In genomic region chr6:131367101-131367500, GRCm38 (mm10) we compare ENCODE assay signal across 9 mouse cellular contexts. TPM values are rescaled to one million over a fixed set of nuclear protein-coding genes. Genes with fewer than 3 reads are reported as not detected.
DNase-seq lines count a peak whose midpoint lies in the region; ATAC-seq and TF ChIP-seq lines count a peak whose summit lies in the region.
"Had no signal": no experiment of that assay in that cellular context is flagged by ENCODE, and none has a peak within 500 bp of the region (broad histone marks: within the 10 kb centered on the region; RNA-seq: fewer than 3 reads in every experiment).

No protein-coding gene starts in this region.

- 40% methylated on average over 4 of the region's 4 CpGs for WGBS in liver, embryonic 14.5 days (ENCODE audit: insufficient replicate concordance)
- WGBS in liver, embryonic 11.5 days, result 58% methylated on average over 4 of the region's 4 CpGs
- 41% methylated on average over 4 of the region's 4 CpGs for WGBS in intestine, postnatal 0 days
- 48% methylated on average over 4 of the region's 4 CpGs for WGBS in midbrain, embryonic 14.5 days

- peak; percentile 39 for DNase-seq in embryo, embryonic 11 days
- DNase-seq in embryo, embryonic 10.5 days (ENCODE audit: low spot score), result no peak
- peak in 1 of 3 experiments; percentile 16 for DNase-seq in liver, embryonic 14.5 days (ENCODE audit: low read depth in 3 of 3, low spot score in 3 of 3)
- DNase-seq in liver, embryonic 11.5 days (ENCODE audit: low spot score), result no peak
- peak; percentile 65 for DNase-seq in midbrain, embryonic 14.5 days
- DNase-seq in gastrocnemius, adult 8-10 months (ENCODE audit: low spot score in 2 of 2), result no peak

- TF ChIP-seq CTCF in liver, embryonic 14.5 days (IDR thresholded peaks at IDR 0.05; ENCODE audit: low read depth), result peak; percentile 64
- TF ChIP-seq CTCF in intestine, postnatal 0 days (IDR thresholded peaks at IDR 0.05; ENCODE audit: low read depth), result peak; percentile 80

- H3K9me3 ChIP-seq in liver, embryonic 14.5 days (ENCODE audit: control insufficient read depth, low read length), result no peaks in the 10 kb centered on the region
- H3K9me3 ChIP-seq in liver, embryonic 11.5 days (ENCODE audit: control insufficient read depth, low read length), result no peaks in the 10 kb centered on the region
- H3K9me3 ChIP-seq in intestine, postnatal 0 days (ENCODE audit: control insufficient read depth), result no peaks in the 10 kb centered on the region
- H3K9me3 ChIP-seq in midbrain, embryonic 14.5 days (ENCODE audit: control insufficient read depth, low read length), result no peaks in the 10 kb centered on the region
- H3K9me3 ChIP-seq: midbrain, embryonic 12.5 days had no signal

- no peak overlapping the region for H3K27ac ChIP-seq in liver, embryonic 14.5 days
- H3K27ac ChIP-seq in liver, embryonic 11.5 days (ENCODE audit: low read depth, low read length), result no peak overlapping the region
- no peak overlapping the region for H3K27ac ChIP-seq in intestine, postnatal 0 days (ENCODE audit: low read depth, low read length)
- no peak overlapping the region for H3K27ac ChIP-seq in midbrain, embryonic 14.5 days (replicated peaks; ENCODE audit: low read depth, low read length)
- H3K27ac ChIP-seq: midbrain, embryonic 12.5 days had no signal

- no peak overlapping the region for H3K9ac ChIP-seq in liver, embryonic 14.5 days (replicated peaks)
- H3K9ac ChIP-seq in liver, embryonic 11.5 days (ENCODE audit: low read depth, low read length), result no peak overlapping the region
- H3K9ac ChIP-seq in intestine, postnatal 0 days (ENCODE audit: low read depth, low read length), result no peak overlapping the region
- H3K9ac ChIP-seq in midbrain, embryonic 14.5 days (replicated peaks; ENCODE audit: low read length), result no peak overlapping the region
- H3K9ac ChIP-seq: midbrain, embryonic 12.5 days had no signal

- H3K36me3 ChIP-seq in liver, embryonic 14.5 days (replicated peaks; ENCODE audit: control insufficient read depth, insufficient read depth, low read depth), result peaks cover 84% of the 10 kb centered on the region
- peaks cover 44% of the 10 kb centered on the region for H3K36me3 ChIP-seq in liver, embryonic 11.5 days (ENCODE audit: control insufficient read depth, insufficient read depth, low read length)
- H3K36me3 ChIP-seq in intestine, postnatal 0 days (ENCODE audit: control insufficient read depth, insufficient read depth), result peaks cover 55% of the 10 kb centered on the region
- peaks cover 58% of the 10 kb centered on the region for H3K36me3 ChIP-seq in midbrain, embryonic 14.5 days (ENCODE audit: control insufficient read depth, insufficient read depth, low read length)

- peaks cover 11 to 20% of the 10 kb centered on the region in 2 experiments for H3K4me1 ChIP-seq in liver, embryonic 14.5 days (replicated peaks; ENCODE audit: control insufficient read depth in 2 of 2, insufficient read depth in 2 of 2, low read length in 1 of 2)
- peaks cover 2% of the 10 kb centered on the region; the same call in 1 of the 2 replicates for H3K4me1 ChIP-seq in liver, embryonic 11.5 days (replicated peaks; ENCODE audit: control insufficient read depth, insufficient read depth, low read length)
- no peaks in the 10 kb centered on the region for H3K4me1 ChIP-seq in intestine, postnatal 0 days (replicated peaks; ENCODE audit: control insufficient read depth, insufficient read depth, low read length)
- no peaks in the 10 kb centered on the region for H3K4me1 ChIP-seq in midbrain, embryonic 14.5 days (ENCODE audit: control insufficient read depth, insufficient read depth, low read length)
- H3K4me1 ChIP-seq: midbrain, embryonic 12.5 days had no signal

- peak; percentile 31; the same call in 1 of the 2 replicates for ATAC-seq in liver, embryonic 14.5 days (ENCODE audit: insufficient read depth)
- no peak for ATAC-seq in liver, embryonic 11.5 days (replicated peaks; ENCODE audit: low FRiP score)
- ATAC-seq in activated CD4-positive, CD25-positive, alpha-beta regulatory T cell, adult 4 months, result peak; percentile 63
- peak; percentile 28; the same call in 1 of the 2 replicates for ATAC-seq in intestine, postnatal 0 days
- ATAC-seq in midbrain, embryonic 14.5 days (ENCODE audit: low FRiP score, low TSS enrichment), result no peak

- no peak overlapping the region for H3K4me3 ChIP-seq in liver, embryonic 14.5 days (ENCODE audit: insufficient read depth in 1 of 2, low read depth in 2 of 2, low read length in 2 of 2)
- H3K4me3 ChIP-seq in liver, embryonic 11.5 days (ENCODE audit: low read depth, low read length), result no peak overlapping the region
- H3K4me3 ChIP-seq in intestine, postnatal 0 days (ENCODE audit: low read depth, low read length), result no peak overlapping the region
- H3K4me3 ChIP-seq in midbrain, embryonic 14.5 days (replicated peaks; ENCODE audit: low read depth, low read length), result no peak overlapping the region
- H3K4me3 ChIP-seq: midbrain, embryonic 12.5 days had no signal

- no peak for TF ChIP-seq EP300 in liver, embryonic 14.5 days (IDR thresholded peaks at IDR 0.05; ENCODE audit: low read depth)

- H3K4me2 ChIP-seq in liver, embryonic 14.5 days (ENCODE audit: low read depth), result no peak overlapping the region
- H3K4me2 ChIP-seq in liver, embryonic 11.5 days, result no peak overlapping the region
- H3K4me2 ChIP-seq in intestine, postnatal 0 days (replicated peaks; ENCODE audit: low read depth), result no peak overlapping the region
- no peak overlapping the region for H3K4me2 ChIP-seq in midbrain, embryonic 14.5 days (ENCODE audit: low read length)
- H3K4me2 ChIP-seq: midbrain, embryonic 12.5 days had no signal

- no peaks in the 10 kb centered on the region for H3K27me3 ChIP-seq in liver, embryonic 14.5 days (ENCODE audit: control insufficient read depth, insufficient read depth, low read length)
- no peaks in the 10 kb centered on the region for H3K27me3 ChIP-seq in liver, embryonic 11.5 days (replicated peaks; ENCODE audit: control insufficient read depth, insufficient read depth, low read length)
- H3K27me3 ChIP-seq in intestine, postnatal 0 days (replicated peaks; ENCODE audit: control insufficient read depth, insufficient read depth, low read length), result no peaks in the 10 kb centered on the region
- H3K27me3 ChIP-seq in midbrain, embryonic 14.5 days (ENCODE audit: control insufficient read depth, insufficient read depth, low read length), result no peaks in the 10 kb centered on the region
- H3K27me3 ChIP-seq: midbrain, embryonic 12.5 days had no signal

RNA-seq across cellular contexts. Expression of gene Styk1, which starts 13.7 kb away (rescaled TPM):
- 0.32 and 0.47 TPM in 2 replicates for polyA plus RNA-seq in liver, embryonic 14.5 days (2012; rRNA removed)
- polyA plus RNA-seq in liver, embryonic 14.5 days (2014; fragmentation: Nextera tagmentation; extraction: Ambion mirVana), result 0.65 and 0.72 TPM in 2 replicates
- polyA plus RNA-seq in liver, embryonic 11.5 days (2014; fragmentation: Nextera tagmentation; extraction: Ambion mirVana), result 1.1 TPM in 2 replicates
- not detected for polyA plus RNA-seq in activated CD4-positive, CD25-positive, alpha-beta regulatory T cell, adult 4 months (2017; shearing (Covaris generic))
- 14.1 and 14.9 TPM in 2 replicates for polyA plus RNA-seq in intestine, postnatal 0 days (2015; fragmentation: Nextera tagmentation; extraction: Ambion mirVana)
- polyA plus RNA-seq in midbrain, embryonic 14.5 days (2014; fragmentation: Nextera tagmentation; extraction: Ambion mirVana), result 2.6 and 3.2 TPM in 2 replicates
- total RNA-seq in gastrocnemius, adult 8-10 months (2022), result 1 to 10 TPM in 1 of 4 experiments, under 1 TPM in 3; 0.31 to 1.2 (median 0.69) TPM

RNA-seq across cellular contexts. Expression of gene Ybx3, which starts 21.2 kb away (rescaled TPM):
- polyA plus RNA-seq in liver, embryonic 14.5 days (2012; rRNA removed), result 98.1 and 214 TPM in 2 replicates
- polyA plus RNA-seq in liver, embryonic 14.5 days (2014; fragmentation: Nextera tagmentation; extraction: Ambion mirVana), result 74.6 and 80.7 TPM in 2 replicates
- polyA plus RNA-seq in liver, embryonic 11.5 days (2014; fragmentation: Nextera tagmentation; extraction: Ambion mirVana), result 104 and 125 TPM in 2 replicates
- polyA plus RNA-seq in activated CD4-positive, CD25-positive, alpha-beta regulatory T cell, adult 4 months (2017; shearing (Covaris generic)), result 10 to 100 TPM; 19.3 to 20.7 TPM
- 33.9 and 39.9 TPM in 2 replicates for polyA plus RNA-seq in intestine, postnatal 0 days (2015; fragmentation: Nextera tagmentation; extraction: Ambion mirVana)
- polyA plus RNA-seq in midbrain, embryonic 14.5 days (2014; fragmentation: Nextera tagmentation; extraction: Ambion mirVana), result 26.7 and 32.8 TPM in 2 replicates
- total RNA-seq in gastrocnemius, adult 8-10 months (2022), result 1,000 to 10,000 TPM; 1,961 to 2,457 (median 2,159) TPM

Comparison
In these comparisons a context has a peak if more than half of its experiments do, and no peak if none do; other contexts are left out.
1. DNase-seq: peak in embryo, embryonic 11 days (single experiment) and midbrain, embryonic 14.5 days (single experiment); none in embryo, embryonic 10.5 days (single experiment), liver, embryonic 11.5 days (single experiment) and gastrocnemius, adult 8-10 months (0 of 2).
2. ATAC-seq: peak in liver, embryonic 14.5 days (single experiment), activated CD4-positive, CD25-positive, alpha-beta regulatory T cell, adult 4 months (single experiment) and intestine, postnatal 0 days (single experiment); none in liver, embryonic 11.5 days (single experiment) and midbrain, embryonic 14.5 days (single experiment).